In genomic region chr9:66593613-66593969, GRCm38 (mm10) we compare ENCODE assay signal across 8 mouse cellular contexts. TPM values are rescaled to one million over a fixed set of nuclear protein-coding genes. Genes with fewer than 3 reads are reported as not detected.
DNase-seq lines count a peak whose midpoint lies in the region; ATAC-seq and TF ChIP-seq lines count a peak whose summit lies in the region.

No protein-coding gene starts in this region.

- no peak for DNase-seq in kidney, adult 8-10 months
- DNase-seq in hindbrain, embryonic 11.5 days (ENCODE audit: low spot score), result no peak
- DNase-seq in midbrain, embryonic 14.5 days, result peak; percentile 33
- no peak for DNase-seq in frontal cortex, postnatal 10 days (ENCODE audit: low spot score in 2 of 2)
- DNase-seq in frontal cortex, postnatal 14 days (ENCODE audit: low spot score in 2 of 2), result no peak
- no peak for DNase-seq in left cerebral cortex, adult 18-20 months (ENCODE audit: low spot score in 2 of 2)

- H3K9me3 ChIP-seq in kidney, embryonic 15.5 days (replicated peaks), result no peaks in the 10 kb centered on the region
- no peaks in the 10 kb centered on the region for H3K9me3 ChIP-seq in hindbrain, embryonic 11.5 days (ENCODE audit: control insufficient read depth, low read length)
- no peaks in the 10 kb centered on the region for H3K9me3 ChIP-seq in midbrain, embryonic 14.5 days (ENCODE audit: control insufficient read depth, low read length)

- peaks cover 58% of the 10 kb centered on the region for H3K4me1 ChIP-seq in kidney, embryonic 15.5 days
- H3K4me1 ChIP-seq in bone marrow, adult 2 months (ENCODE audit: control insufficient read depth, insufficient read depth, low read length), result peaks cover 5% of the 10 kb centered on the region
- H3K4me1 ChIP-seq in hindbrain, embryonic 11.5 days (replicated peaks; ENCODE audit: control insufficient read depth, insufficient read depth, low read length), result no peaks in the 10 kb centered on the region
- peaks cover 22% of the 10 kb centered on the region for H3K4me1 ChIP-seq in midbrain, embryonic 14.5 days (ENCODE audit: control insufficient read depth, insufficient read depth, low read length)

- H3K27me3 ChIP-seq in kidney, embryonic 15.5 days, result no peaks in the 10 kb centered on the region
- no peaks in the 10 kb centered on the region for H3K27me3 ChIP-seq in hindbrain, embryonic 11.5 days (ENCODE audit: control insufficient read depth, insufficient read depth, low read length)
- no peaks in the 10 kb centered on the region for H3K27me3 ChIP-seq in midbrain, embryonic 14.5 days (ENCODE audit: control insufficient read depth, insufficient read depth, low read length)

- WGBS in kidney, embryonic 15.5 days, result 4% methylated on average over 12 of the region's 12 CpGs
- WGBS in bone marrow, adult 2 months, result under 1% methylated on average over 12 of the region's 12 CpGs
- 16% methylated on average over 12 of the region's 12 CpGs for WGBS in hindbrain, embryonic 11.5 days
- 8% methylated on average over 12 of the region's 12 CpGs for WGBS in midbrain, embryonic 14.5 days

- peak overlapping the region; percentile 49 for H3K9ac ChIP-seq in kidney, embryonic 15.5 days
- peak overlapping the region; percentile 32; the same call in 1 of the 2 replicates for H3K9ac ChIP-seq in hindbrain, embryonic 11.5 days (ENCODE audit: low read depth, low read length)
- 0 out of 2 replicates have a peak overlapping the region, but pooled peaks have one; percentile 97 for H3K9ac ChIP-seq in midbrain, embryonic 14.5 days (replicated peaks; ENCODE audit: low read length)

- peak overlapping the region; percentile 89 for H3K27ac ChIP-seq in kidney, embryonic 15.5 days
- H3K27ac ChIP-seq in bone marrow, adult 2 months (ENCODE audit: control insufficient read depth, insufficient read depth, low read depth, low read length, poor library complexity), result peak overlapping the region; percentile 95
- H3K27ac ChIP-seq in hindbrain, embryonic 11.5 days (ENCODE audit: low read depth, low read length), result 0 out of 2 replicates have a peak overlapping the region, but pooled peaks have one; percentile 45
- no peak overlapping the region for H3K27ac ChIP-seq in midbrain, embryonic 14.5 days (replicated peaks; ENCODE audit: low read depth, low read length)

- TF ChIP-seq CTCF in bone marrow, adult 2 months (IDR thresholded peaks at IDR 0.05; ENCODE audit: control insufficient read depth, insufficient read depth, low read length), result no peak

- peak overlapping the region; percentile 94 for H3K4me3 ChIP-seq in kidney, embryonic 15.5 days (replicated peaks)
- H3K4me3 ChIP-seq in bone marrow, adult 2 months (replicated peaks; ENCODE audit: control insufficient read depth, low read depth, low read length), result peak overlapping the region; percentile 70
- H3K4me3 ChIP-seq in hindbrain, embryonic 11.5 days (ENCODE audit: low read depth, low read length), result peak overlapping the region; percentile 96
- H3K4me3 ChIP-seq in midbrain, embryonic 14.5 days (replicated peaks; ENCODE audit: low read depth, low read length), result peak overlapping the region; percentile 91

- no peak for TF ChIP-seq POLR2A in bone marrow, adult 2 months (IDR thresholded peaks at IDR 0.05; ENCODE audit: borderline replicate concordance, control insufficient read depth, low read depth, low read length)

- H3K4me2 ChIP-seq in kidney, embryonic 15.5 days, result peak overlapping the region; percentile 67
- H3K4me2 ChIP-seq in hindbrain, embryonic 11.5 days (replicated peaks; ENCODE audit: low read depth, low read length), result peak overlapping the region; percentile 55
- H3K4me2 ChIP-seq in midbrain, embryonic 14.5 days (ENCODE audit: low read length), result peak overlapping the region; percentile 83

- no peak for ATAC-seq in kidney, embryonic 15.5 days (replicated peaks; ENCODE audit: low FRiP score)
- no peak; the same call in 1 of the 2 replicates for ATAC-seq in hindbrain, embryonic 11.5 days (ENCODE audit: low FRiP score)
- ATAC-seq in midbrain, embryonic 14.5 days (ENCODE audit: low FRiP score, low TSS enrichment), result no peak

- no peaks in the 10 kb centered on the region for H3K36me3 ChIP-seq in kidney, embryonic 15.5 days
- H3K36me3 ChIP-seq in hindbrain, embryonic 11.5 days (ENCODE audit: control insufficient read depth, insufficient read depth, low read length), result no peaks in the 10 kb centered on the region
- no peaks in the 10 kb centered on the region for H3K36me3 ChIP-seq in midbrain, embryonic 14.5 days (ENCODE audit: control insufficient read depth, insufficient read depth, low read length)

RNA-seq across cellular contexts. Expression of gene Usp3, which starts 0.6 kb away (rescaled TPM):
- polyA plus RNA-seq in kidney, embryonic 15.5 days (2015; fragmentation: Nextera tagmentation; extraction: Ambion mirVana), result 66.2 and 68.0 TPM in 2 replicates
- 12.8 and 33.3 TPM in 2 replicates for polyA plus RNA-seq in bone marrow, adult 2 months (2011; ENCODE audit: insufficient read depth, insufficient read length, low replicate concordance, missing spikeins)
- 101 and 117 TPM in 2 replicates for polyA plus RNA-seq in hindbrain, embryonic 11.5 days (2014; fragmentation: Nextera tagmentation; extraction: Ambion mirVana)
- polyA plus RNA-seq in midbrain, embryonic 14.5 days (2014; fragmentation: Nextera tagmentation; extraction: Ambion mirVana), result 70.0 and 104 TPM in 2 replicates
- 10 to 100 TPM; 38.3 to 38.5 TPM for total RNA-seq in left cerebral cortex, adult 18-20 months (2021)

Comparison
In these comparisons a context has a peak if more than half of its experiments do, and no peak if none do; other contexts are left out.
1. H3K9ac ChIP-seq: peak in every context shown above with its lines; median percentile 97 in midbrain, embryonic 14.5 days; 49 in kidney, embryonic 15.5 days; 32 in hindbrain, embryonic 11.5 days.